Mouse (Mus musculus): ENCODE results near the gene Cib1. TPM values are rescaled to one million over a fixed set of nuclear protein-coding genes. Genes with fewer than 3 reads are reported as not detected.

The Cib1 gene
- 48.7 and 65.4 TPM in 2 replicates for polyA plus RNA-seq (2015; fragmentation: Nextera tagmentation; extraction: Ambion mirVana)

GRCm38 (mm10) chr7:80232489-80233029 is at the start of gene Cib1, which contains the start of gene Gdpgp1:
TSS of gene Cib1 (minus strand) at chr7:80232813.
TSS of gene Gdpgp1 (plus strand) at chr7:80232865.
- Histone ChIP-seq H3K36me3 (0 out of 2 replicates have a peak, but pooled peaks cover 4% of the 10 kb centered on the region), H3K27ac (peak within 1 kb of the TSS; percentile 64), H3K27me3 (no peaks in the 10 kb centered on the region), H3K9ac (peak within 1 kb of the TSS; percentile 76), H3K4me1 (replicated peaks) (peaks cover 17% of the 10 kb centered on the region), H3K9me3 (replicated peaks) (no peaks in the 10 kb centered on the region), H3K4me3 (peak within 1 kb of the TSS; percentile 80), H3K4me2 (peak within 1 kb of the TSS; percentile 92)
- ATAC-seq (replicated peaks; ENCODE audit: insufficient number of reproducible peaks, insufficient read depth, low FRiP score, low read depth): peak; percentile 100
- WGBS: 1% methylated on average over 56 of the region's 56 CpGs

GRCm38 (mm10) chr7:80281646-80282045 is 49.0 kb upstream of the Cib1 start:
- Histone ChIP-seq H3K9me3 (replicated peaks) (no peaks in the 10 kb centered on the region), H3K4me3 (no peak overlapping the region), H3K4me1 (replicated peaks) (no peaks in the 10 kb centered on the region), H3K27me3 (no peaks in the 10 kb centered on the region), H3K27ac (no peak overlapping the region), H3K36me3 (peaks cover 65% of the 10 kb centered on the region), H3K4me2 (no peak overlapping the region), H3K9ac (no peak overlapping the region)
- WGBS: 89% methylated on average over 3 of the region's 3 CpGs
- ATAC-seq (replicated peaks; ENCODE audit: insufficient number of reproducible peaks, insufficient read depth, low FRiP score, low read depth): no peak

- 90% methylated on average over 2 of the region's 2 CpGs for WGBS
- Histone ChIP-seq H3K36me3 (peaks cover 66% of the 10 kb centered on the region), H3K4me1 (replicated peaks) (no peaks in the 10 kb centered on the region), H3K4me2 (no peak overlapping the region), H3K9ac (no peak overlapping the region), H3K27me3 (no peaks in the 10 kb centered on the region), H3K4me3 (no peak overlapping the region), H3K9me3 (replicated peaks) (no peaks in the 10 kb centered on the region), H3K27ac (no peak overlapping the region)
- ATAC-seq (replicated peaks; ENCODE audit: insufficient number of reproducible peaks, insufficient read depth, low FRiP score, low read depth): no peak
Measured at GRCm38 (mm10) chr7:80280998-80281397, 48.4 kb upstream of the Cib1 start.

GRCm38 (mm10) chr7:80280032-80280431 is 47.4 kb upstream of the Cib1 start:
- H3K4me1 ChIP-seq (replicated peaks): no peaks in the 10 kb centered on the region
- H3K27me3 ChIP-seq: no peaks in the 10 kb centered on the region
- no peak overlapping the region for H3K27ac ChIP-seq
- WGBS: 84% methylated on average over 10 of the region's 10 CpGs
- H3K4me3 ChIP-seq: no peak overlapping the region
- no peak overlapping the region for H3K9ac ChIP-seq
- peaks cover 3% of the 10 kb centered on the region for H3K9me3 ChIP-seq (replicated peaks)
- peaks cover 64% of the 10 kb centered on the region for H3K36me3 ChIP-seq
- no peak overlapping the region for H3K4me2 ChIP-seq
- ATAC-seq (replicated peaks; ENCODE audit: insufficient number of reproducible peaks, insufficient read depth, low FRiP score, low read depth): no peak

GRCm38 (mm10) chr7:80276374-80276773 is 43.8 kb upstream of the Cib1 start:
- Histone ChIP-seq H3K27me3 (no peaks in the 10 kb centered on the region), H3K4me1 (replicated peaks) (no peaks in the 10 kb centered on the region), H3K9me3 (replicated peaks) (peaks cover 9% of the 10 kb centered on the region), H3K36me3 (peaks cover 67% of the 10 kb centered on the region), H3K4me3 (no peak overlapping the region), H3K4me2 (no peak overlapping the region), H3K9ac (no peak overlapping the region), H3K27ac (no peak overlapping the region)
- 95% methylated on average over 4 of the region's 4 CpGs for WGBS
- ATAC-seq (replicated peaks; ENCODE audit: insufficient number of reproducible peaks, insufficient read depth, low FRiP score, low read depth): no peak

- H3K27me3 ChIP-seq: no peaks in the 10 kb centered on the region
- H3K9ac ChIP-seq: no peak overlapping the region
- no peak overlapping the region for H3K27ac ChIP-seq
- H3K9me3 ChIP-seq (replicated peaks): peaks cover 9% of the 10 kb centered on the region
- 85% methylated on average over 2 of the region's 2 CpGs for WGBS
- ATAC-seq (replicated peaks; ENCODE audit: insufficient number of reproducible peaks, insufficient read depth, low FRiP score, low read depth): no peak
- H3K4me3 ChIP-seq: no peak overlapping the region
- no peak overlapping the region for H3K4me2 ChIP-seq
- peaks cover 53% of the 10 kb centered on the region for H3K36me3 ChIP-seq
- H3K4me1 ChIP-seq (replicated peaks): peaks cover 18% of the 10 kb centered on the region
Measured at GRCm38 (mm10) chr7:80273456-80273855, 40.8 kb upstream of the Cib1 start.

GRCm38 (mm10) chr7:80269751-80270255 is 37.2 kb upstream of the Cib1 start:
- H3K27me3 ChIP-seq: no peaks in the 10 kb centered on the region
- H3K4me3 ChIP-seq: peak overlapping the region; percentile 75
- peaks cover 21% of the 10 kb centered on the region for H3K4me1 ChIP-seq (replicated peaks)
- peaks cover 4% of the 10 kb centered on the region for H3K9me3 ChIP-seq (replicated peaks)
- WGBS: under 1% methylated on average over 23 of the region's 23 CpGs
- H3K9ac ChIP-seq: peak overlapping the region; percentile 75
- peak; percentile 62 for ATAC-seq (replicated peaks; ENCODE audit: insufficient number of reproducible peaks, insufficient read depth, low FRiP score, low read depth)
- peak overlapping the region; percentile 84 for H3K4me2 ChIP-seq
- peak overlapping the region; percentile 81 for H3K27ac ChIP-seq
- peaks cover 39% of the 10 kb centered on the region for H3K36me3 ChIP-seq

GRCm38 (mm10) chr7:80268897-80269750 is 36.5 kb upstream of the Cib1 start, which contains the start of gene Vps33b:
TSS of gene Vps33b (plus strand) at chr7:80269649.
- Histone ChIP-seq H3K27me3 (no peaks in the 10 kb centered on the region), H3K9me3 (replicated peaks) (no peaks in the 10 kb centered on the region), H3K4me2 (peak within 1 kb of the TSS; percentile 84), H3K4me3 (peak within 1 kb of the TSS; percentile 75), H3K36me3 (peaks cover 39% of the 10 kb centered on the region), H3K27ac (peak within 1 kb of the TSS; percentile 81), H3K9ac (peak within 1 kb of the TSS; percentile 75), H3K4me1 (replicated peaks) (peaks cover 21% of the 10 kb centered on the region)
- 5% methylated on average over 21 of the region's 21 CpGs for WGBS
- ATAC-seq (replicated peaks; ENCODE audit: insufficient number of reproducible peaks, insufficient read depth, low FRiP score, low read depth): peak; percentile 85

GRCm38 (mm10) chr7:80267764-80268163 is 35.2 kb upstream of the Cib1 start:
- H3K4me1 ChIP-seq (replicated peaks): peaks cover 21% of the 10 kb centered on the region
- no peak for ATAC-seq (replicated peaks; ENCODE audit: insufficient number of reproducible peaks, insufficient read depth, low FRiP score, low read depth)
- no peak overlapping the region for H3K4me2 ChIP-seq
- no peaks in the 10 kb centered on the region for H3K9me3 ChIP-seq (replicated peaks)
- WGBS: 72% methylated on average over 1 of the region's 1 CpGs
- no peak overlapping the region for H3K4me3 ChIP-seq
- H3K27ac ChIP-seq: no peak overlapping the region
- H3K27me3 ChIP-seq: no peaks in the 10 kb centered on the region
- H3K36me3 ChIP-seq: peaks cover 30% of the 10 kb centered on the region
- no peak overlapping the region for H3K9ac ChIP-seq

- H3K27ac ChIP-seq: no peak overlapping the region
- WGBS: 89% methylated on average over 12 of the region's 12 CpGs
- ATAC-seq (replicated peaks; ENCODE audit: insufficient number of reproducible peaks, insufficient read depth, low FRiP score, low read depth): no peak
- H3K9ac ChIP-seq: no peak overlapping the region
- H3K9me3 ChIP-seq (replicated peaks): no peaks in the 10 kb centered on the region
- H3K36me3 ChIP-seq: peaks cover 30% of the 10 kb centered on the region
- H3K27me3 ChIP-seq: no peaks in the 10 kb centered on the region
- no peak overlapping the region for H3K4me3 ChIP-seq
- H3K4me1 ChIP-seq (replicated peaks): peaks cover 22% of the 10 kb centered on the region
- no peak overlapping the region for H3K4me2 ChIP-seq
Measured at GRCm38 (mm10) chr7:80264606-80265005, 32.0 kb upstream of the Cib1 start.

- peak overlapping the region; percentile 81 for H3K9ac ChIP-seq
- peaks cover 13% of the 10 kb centered on the region for H3K4me1 ChIP-seq (replicated peaks)
- peak overlapping the region; percentile 81 for H3K4me2 ChIP-seq
- 1% methylated on average over 32 of the region's 32 CpGs for WGBS
- no peaks in the 10 kb centered on the region for H3K9me3 ChIP-seq (replicated peaks)
- H3K27me3 ChIP-seq: peaks cover 14% of the 10 kb centered on the region; the same call in 1 of the 2 replicates
- H3K4me3 ChIP-seq: peak overlapping the region; percentile 83
- ATAC-seq (replicated peaks; ENCODE audit: insufficient number of reproducible peaks, insufficient read depth, low FRiP score, low read depth): peak; percentile 33; the same call in 1 of the 2 replicates
- H3K36me3 ChIP-seq: peaks cover 25% of the 10 kb centered on the region
- peak overlapping the region; percentile 79 for H3K27ac ChIP-seq
Measured at GRCm38 (mm10) chr7:80261372-80261990, 28.9 kb upstream of the Cib1 start.
